Mouse (Mus musculus) common myeloid progenitor, adult 5-6 weeks (primary cell): ENCODE measurements around the gene Col12a1. TPM values are rescaled to one million over a fixed set of nuclear protein-coding genes. Genes with fewer than 3 reads are reported as not detected.
"Not testable (repeated sequence)": the region's sequence is repeated elsewhere in the genome, so short reads cannot be mapped to it uniquely, and the experiment has no call there.

Experiments
- ATAC-seq: replicated peaks from 2 replicates; pipeline ENCODE4 v1.8.0; 2016; ENCODE audit warnings: low read depth, mild to moderate bottlenecking, moderate TSS enrichment, inconsistent platforms; ENCODE audit not compliant: poor library complexity, severe bottlenecking
- total RNA-seq: library from RNA; stranded (forward); fragments of 200-1000, 187-1606 nt; gene quantifications from 2 replicates; pipeline ENCODE4 v1.2.3, GENCODE M21; 2017

Gene Col12a1
- total RNA-seq, 1 experiment from 2014 or later = not detected

- ATAC-seq = 0 out of 2 replicates have a peak, but pooled peaks have one; percentile 40
Observed at GRCm38 (mm10) chr9:79714471-79715045, 4.1 kb downstream of the Col12a1 start.

GRCm38 (mm10) chr9:79689771-79690535 is 28.7 kb downstream of the Col12a1 start:
- ATAC-seq = no peak

- ATAC-seq = no peak
Observed at GRCm38 (mm10) chr9:79689342-79689741, 29.3 kb downstream of the Col12a1 start.

- ATAC-seq = no peak
Observed at GRCm38 (mm10) chr9:79687227-79687626, 31.4 kb downstream of the Col12a1 start.

- no peak for ATAC-seq
Observed at GRCm38 (mm10) chr9:79686049-79686448, 32.6 kb downstream of the Col12a1 start.

GRCm38 (mm10) chr9:79680453-79681240 is 38.0 kb downstream of the Col12a1 start:
- ATAC-seq = no peak

- ATAC-seq = not testable (repeated sequence)
Observed at GRCm38 (mm10) chr9:79668806-79669205, 49.8 kb downstream of the Col12a1 start.

- ATAC-seq = no peak
Observed at GRCm38 (mm10) chr9:79653327-79654150, 65.1 kb downstream of the Col12a1 start.

GRCm38 (mm10) chr9:79648587-79648986 is 70.0 kb downstream of the Col12a1 start:
- no peak for ATAC-seq

- no peak for ATAC-seq
Observed at GRCm38 (mm10) chr9:79645757-79646156, 72.9 kb downstream of the Col12a1 start.

- ATAC-seq = no peak
Observed at GRCm38 (mm10) chr9:79639430-79640090, 79.1 kb downstream of the Col12a1 start.

- no peak for ATAC-seq
Observed at GRCm38 (mm10) chr9:79637879-79638278, 80.8 kb downstream of the Col12a1 start.

- ATAC-seq = no peak
Observed at GRCm38 (mm10) chr9:79634076-79634475, 84.6 kb downstream of the Col12a1 start.

- ATAC-seq = no peak
Observed at GRCm38 (mm10) chr9:79631186-79631585, 87.4 kb downstream of the Col12a1 start.

GRCm38 (mm10) chr9:79618839-79619597 is 99.6 kb downstream of the Col12a1 start:
- no peak for ATAC-seq

- no peak for ATAC-seq
Observed at GRCm38 (mm10) chr9:79617336-79617735, 101.3 kb downstream of the Col12a1 start.

GRCm38 (mm10) chr9:79616040-79616439 is 102.6 kb downstream of the Col12a1 start:
- no peak for ATAC-seq

- no peak for ATAC-seq
Observed at GRCm38 (mm10) chr9:79610286-79610685, 108.3 kb downstream of the Col12a1 start.

GRCm38 (mm10) chr9:79609661-79610060 is 109.0 kb downstream of the Col12a1 start:
- ATAC-seq = no peak
